Mouse (Mus musculus) lung, adult 2 months (tissue): ENCODE measurements around the gene Gnao1. TPM values are rescaled to one million over a fixed set of nuclear protein-coding genes. Genes with fewer than 3 reads are reported as not detected.
A peak's percentile ranks its signal among the peaks of the same experiment; 100 is the strongest.

Experiments
- DNase-seq: peaks from one replicate; pipeline ENCODE4 v3.0.0; 2022
- H3K4me1 ChIP-seq: fragments of 200-500 bp; 2 replicates; pipeline ENCODE4 v1.6.1; 2011; ENCODE audit warnings: low read length; ENCODE audit not compliant: control insufficient read depth, insufficient read depth
- H3K4me3 ChIP-seq: fragments of 200-500 bp; replicated peaks from 2 replicates; pipeline ENCODE3; 2011; ENCODE audit warnings: low read depth, mild to moderate bottlenecking, control low read depth, low read length; ENCODE audit errors: extremely low read depth
- CTCF ChIP-seq: fragments of 200-500 bp; IDR thresholded peaks from 2 replicates; pipeline ENCODE4 v1.5.1; 2011; ENCODE audit warnings: mild to moderate bottlenecking, low read length, control low read depth; ENCODE audit not compliant: insufficient read depth
- POLR2A ChIP-seq: fragments of 200-500 bp; IDR thresholded peaks from 2 replicates; pipeline ENCODE4 v1.6.1; 2011; ENCODE audit warnings: low read depth, mild to moderate bottlenecking, control low read depth, low read length, borderline replicate concordance; ENCODE audit errors: extremely low read depth
- WGBS: fragments of 180-500 bp; shearing (Covaris S2); methylation state at CpG from one replicate; pipeline ENCODE4 v1.1.7; 2018; 5-methylcytosine and 5-hydroxymethylcytosine counted together
- polyA plus RNA-seq: library from polyadenylated mRNA; depleted of rRNA; stranded (reverse); fragments of >200 nt; gene quantifications from 2 replicates; pipeline ENCODE4 v1.2.3, GENCODE M21; 2012

Gene Gnao1
- polyA plus RNA-seq, 1 experiment, result 38.4 TPM

GRCm38 (mm10) chr8:93981679-93982215 lies 172.0 kb downstream of the Gnao1 start:
- no peak for DNase-seq
- Histone ChIP-seq H3K4me3 (no peak overlapping the region), H3K4me1 (no peaks in the 10 kb centered on the region)
- 78% methylated on average over 5 of the region's 5 CpGs for WGBS
- no peak for TF ChIP-seq CTCF
- TF ChIP-seq POLR2A, result no peak

- WGBS, result 84% methylated on average over 3 of the region's 3 CpGs
Measured at GRCm38 (mm10) chr8:93983827-93984226, 174.1 kb downstream of the Gnao1 start.

DNA sequence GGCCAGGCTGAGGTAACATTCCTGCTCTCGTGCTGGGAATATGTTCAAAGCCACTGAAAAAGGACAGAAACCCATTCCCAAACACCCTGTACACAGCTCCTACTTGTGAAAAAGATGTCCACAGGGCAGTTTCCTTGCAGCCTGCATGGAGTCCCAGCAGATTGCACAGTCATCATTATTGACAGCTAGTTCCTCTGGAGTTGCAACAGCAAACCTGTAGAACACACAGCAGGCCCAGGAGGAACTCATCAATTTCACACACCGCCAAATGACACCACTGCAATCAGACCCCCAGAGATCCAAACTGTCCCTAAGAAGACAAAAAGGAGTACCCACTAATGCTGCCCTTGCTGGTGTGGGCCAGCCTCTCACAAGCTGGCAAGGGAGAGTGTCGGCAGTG lies 175.0 kb downstream of the Gnao1 start:
- 92% methylated on average over 3 of the region's 3 CpGs for WGBS
- no peak for TF ChIP-seq POLR2A
- DNase-seq, result no peak
- no peaks in the 10 kb centered on the region for H3K4me1 ChIP-seq
- no peak overlapping the region for H3K4me3 ChIP-seq

More at GRCm38 (mm10) chr8:93983827-93984226, 174.1 kb downstream of the Gnao1 start:
- DNase-seq, result no peak
- H3K4me1 ChIP-seq, result no peaks in the 10 kb centered on the region
- H3K4me3 ChIP-seq, result no peak overlapping the region
- no peak for TF ChIP-seq POLR2A
- TF ChIP-seq CTCF, result peak; percentile 18; the same call in 1 of the 2 replicates

GRCm38 (mm10) chr8:93989739-93990138 lies 180.0 kb downstream of the Gnao1 start:
- no peak for TF ChIP-seq CTCF
- TF ChIP-seq POLR2A, result no peak
- Histone ChIP-seq H3K4me3 (no peak overlapping the region), H3K4me1 (no peaks in the 10 kb centered on the region)
- 85% methylated on average over 4 of the region's 4 CpGs for WGBS
- DNase-seq, result no peak

DNA sequence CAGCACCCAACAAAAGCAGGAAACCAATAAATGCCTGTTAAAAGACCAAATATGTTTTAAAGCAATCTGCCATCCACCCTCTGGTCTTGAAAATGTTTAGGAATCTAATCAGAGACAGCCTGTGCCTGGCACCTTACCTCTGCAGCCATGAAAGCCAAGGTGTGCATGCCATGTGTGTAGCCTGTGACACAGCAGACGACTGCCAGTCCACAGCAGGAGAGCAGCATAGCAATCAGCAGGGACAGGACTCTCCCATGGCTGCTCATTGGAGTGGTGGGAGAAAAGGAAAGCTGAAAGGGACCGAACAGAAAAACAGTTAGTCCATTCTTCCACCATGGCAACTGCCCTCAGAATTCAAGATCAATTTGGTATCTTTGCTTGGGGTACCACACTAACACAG lies 189.2 kb downstream of the Gnao1 start:
- Histone ChIP-seq H3K4me3 (no peak overlapping the region), H3K4me1 (no peaks in the 10 kb centered on the region)
- WGBS, result 92% methylated on average over 2 of the region's 2 CpGs
- TF ChIP-seq CTCF (no peak), POLR2A (no peak)
- DNase-seq, result no peak

GRCm38 (mm10) chr8:94004139-94004538 lies 194.4 kb downstream of the Gnao1 start:
- no peaks in the 10 kb centered on the region for H3K4me1 ChIP-seq
- TF ChIP-seq CTCF (no peak), POLR2A (no peak)
- no peak overlapping the region for H3K4me3 ChIP-seq
- 90% methylated on average over 9 of the region's 9 CpGs for WGBS
- no peak for DNase-seq

GRCm38 (mm10) chr8:94009243-94009845 lies 199.6 kb downstream of the Gnao1 start:
- no peak for DNase-seq
- Histone ChIP-seq H3K4me1 (peaks cover 11% of the 10 kb centered on the region), H3K4me3 (no peak overlapping the region)
- 57% methylated on average over 15 of the region's 15 CpGs for WGBS
- TF ChIP-seq CTCF (no peak), POLR2A (no peak)

DNA sequence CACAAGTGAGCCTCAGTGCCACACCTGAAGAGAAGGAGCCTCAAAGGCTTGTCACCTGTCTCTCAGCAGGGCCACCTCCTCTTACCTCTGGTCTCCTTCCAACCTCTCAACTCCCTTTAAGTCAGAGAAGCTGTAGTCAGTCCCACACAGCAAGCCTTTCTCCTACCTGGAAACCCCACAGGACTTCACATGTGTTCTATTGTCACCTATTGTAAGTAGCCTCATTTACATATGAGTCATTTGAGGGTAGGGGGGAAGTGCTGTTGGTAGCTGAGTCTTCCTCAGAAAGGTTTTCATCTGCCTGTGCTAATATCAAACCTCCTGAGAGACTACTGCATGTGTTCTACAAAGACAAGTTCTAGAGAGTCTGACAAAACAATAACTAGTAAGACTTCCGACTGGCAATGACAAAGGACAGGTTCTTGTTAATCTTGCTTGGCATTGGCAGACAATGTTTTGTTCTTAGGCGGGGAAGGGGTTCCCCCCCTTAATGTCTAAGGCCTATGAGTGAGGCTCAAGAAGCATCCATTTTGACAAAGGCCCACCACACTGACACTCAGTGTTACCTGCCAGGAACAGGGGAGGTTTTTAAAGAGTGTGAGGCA lies 200.4 kb downstream of the Gnao1 start:
- WGBS, result 57% methylated on average over 2 of the region's 2 CpGs
- Histone ChIP-seq H3K4me1 (peaks cover 11% of the 10 kb centered on the region), H3K4me3 (no peak overlapping the region)
- no peak for DNase-seq
- no peak for TF ChIP-seq POLR2A
- no peak for TF ChIP-seq CTCF

- H3K4me3 ChIP-seq, result peak overlapping the region; percentile 78
Measured at GRCm38 (mm10) chr8:94011076-94012012, 201.6 kb downstream of the Gnao1 start.

More at GRCm38 (mm10) chr8:94011076-94012012, 201.6 kb downstream of the Gnao1 start:
- TF ChIP-seq POLR2A, result no peak
- TF ChIP-seq CTCF, result no peak
- DNase-seq, result no peak
- WGBS, result 2% methylated on average over 48 of the region's 48 CpGs
- peaks cover 11% of the 10 kb centered on the region for H3K4me1 ChIP-seq
